Mouse (Mus musculus): Measurements from ENCODE around the gene Taok1.

The Taok1 gene

DNA sequence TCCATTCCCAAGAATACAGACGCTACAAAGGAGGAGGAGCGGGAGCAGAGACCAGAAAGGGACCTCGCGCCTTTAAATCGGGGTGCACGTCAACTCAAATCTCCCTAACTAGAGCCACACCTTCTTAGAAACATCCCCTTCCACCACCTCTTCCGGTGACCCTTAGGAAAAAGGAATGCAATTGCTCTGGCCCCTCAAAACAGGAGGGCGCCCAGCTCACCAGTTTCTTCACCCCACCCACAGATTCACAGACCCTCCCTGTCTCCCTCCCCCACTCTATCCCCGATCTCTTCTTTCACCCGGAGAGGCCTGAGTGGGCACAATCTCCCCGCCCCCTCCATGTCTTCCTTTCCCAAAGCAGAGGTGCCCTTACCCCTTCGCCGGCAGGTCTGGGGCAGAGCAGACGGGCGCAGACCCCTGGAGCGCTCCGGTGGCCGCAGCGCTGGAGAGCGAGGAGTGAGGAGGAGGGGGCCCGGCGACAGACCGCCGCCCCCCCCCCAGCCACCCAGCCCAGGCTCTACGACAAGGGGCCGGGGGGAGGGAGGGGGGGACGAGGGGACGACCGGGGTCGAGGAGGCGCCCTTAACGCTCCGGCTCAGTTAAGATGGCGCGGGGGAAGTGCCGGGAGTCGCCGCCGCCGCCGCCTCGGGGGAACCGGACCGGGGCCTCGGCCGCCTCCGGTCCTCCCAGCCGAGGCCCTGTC lies 629 bp downstream of the Taok1 start:
- TF ChIP-seq GATA4 (IDR thresholded peaks at IDR 0.05; ENCODE audit: insufficient replicate concordance, low read length): peak; percentile 5; the same call in 1 of the 2 replicates

DNA sequence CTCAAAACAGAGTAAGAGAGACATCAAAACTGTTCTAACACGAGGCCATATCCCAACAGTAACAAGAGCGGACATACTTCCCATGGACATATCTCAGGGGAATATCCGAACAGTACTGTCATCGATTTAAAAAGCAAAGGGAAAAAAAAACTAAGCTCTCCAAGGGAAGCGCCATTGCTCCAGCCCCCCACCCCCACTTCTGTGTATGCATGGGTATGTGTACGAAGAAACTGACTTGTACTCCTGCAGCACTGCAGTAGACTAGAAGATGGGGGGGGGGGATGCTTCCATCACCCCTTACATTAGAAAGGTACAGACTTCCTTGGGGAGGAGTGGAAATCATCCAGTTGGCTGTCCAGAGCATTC lies 1.2 kb downstream of the Taok1 start:
- TF ChIP-seq GATA4 (IDR thresholded peaks at IDR 0.05; ENCODE audit: insufficient replicate concordance, low read length): no peak

DNA sequence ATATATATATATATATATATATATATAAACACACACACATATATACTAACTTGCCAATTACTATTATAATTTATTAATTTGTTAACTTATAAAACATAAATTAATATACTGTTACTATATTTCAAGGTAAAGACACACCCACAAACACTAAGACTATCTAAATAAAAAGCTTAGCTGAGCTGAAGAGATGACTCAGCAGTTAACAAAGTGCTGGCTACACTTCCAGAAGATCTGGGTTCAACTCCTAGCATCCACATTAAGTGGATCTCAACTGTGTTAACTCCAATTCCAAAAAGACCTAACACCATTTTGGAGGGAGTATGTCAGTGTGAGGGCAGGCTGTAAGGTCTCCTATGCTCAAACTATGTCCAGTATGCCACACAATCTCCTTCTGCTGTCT lies 10.3 kb downstream of the Taok1 start:
- TF ChIP-seq GATA4 (IDR thresholded peaks at IDR 0.05; ENCODE audit: insufficient replicate concordance, low read length): no peak

DNA sequence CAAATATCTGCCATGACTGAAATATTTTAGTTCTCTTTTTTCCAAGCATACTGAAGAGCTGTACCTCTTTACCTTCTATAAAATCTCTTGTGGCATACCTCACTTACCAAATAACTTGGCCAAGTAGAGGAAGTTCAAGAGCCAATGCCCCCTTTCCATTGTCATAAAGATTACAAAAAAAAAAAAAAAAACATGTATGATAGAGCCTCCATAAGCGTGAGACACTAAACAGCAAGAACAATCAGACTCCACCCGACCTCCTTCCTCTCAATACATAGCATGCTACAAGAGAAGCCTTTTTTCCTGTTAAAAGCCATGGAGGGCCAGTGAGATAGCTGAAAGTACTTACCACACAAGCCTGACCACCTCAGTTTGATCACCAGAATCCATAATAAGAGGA lies 16.2 kb downstream of the Taok1 start:
- TF ChIP-seq GATA4 (IDR thresholded peaks at IDR 0.05; ENCODE audit: insufficient replicate concordance, low read length): no peak

DNA sequence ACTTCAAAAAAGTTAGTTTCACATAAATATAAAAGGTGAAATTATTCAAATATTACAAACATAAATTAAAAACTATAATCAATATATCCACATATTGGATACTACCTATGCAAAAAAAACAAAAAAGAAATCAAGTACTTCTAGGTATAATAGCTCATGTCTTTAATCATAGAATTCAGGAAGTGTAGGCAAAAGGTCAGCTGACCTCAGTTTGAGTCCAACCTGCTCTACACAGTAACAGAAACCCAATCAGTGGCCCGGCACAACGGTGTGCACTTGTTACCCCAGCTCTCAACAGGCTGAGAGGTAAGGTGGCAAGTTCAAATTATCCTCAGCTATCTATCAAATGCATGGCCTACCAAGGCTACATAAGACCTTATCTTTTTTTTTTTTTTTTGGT lies 16.8 kb downstream of the Taok1 start:
- TF ChIP-seq GATA4 (IDR thresholded peaks at IDR 0.05; ENCODE audit: insufficient replicate concordance, low read length): no peak

DNA sequence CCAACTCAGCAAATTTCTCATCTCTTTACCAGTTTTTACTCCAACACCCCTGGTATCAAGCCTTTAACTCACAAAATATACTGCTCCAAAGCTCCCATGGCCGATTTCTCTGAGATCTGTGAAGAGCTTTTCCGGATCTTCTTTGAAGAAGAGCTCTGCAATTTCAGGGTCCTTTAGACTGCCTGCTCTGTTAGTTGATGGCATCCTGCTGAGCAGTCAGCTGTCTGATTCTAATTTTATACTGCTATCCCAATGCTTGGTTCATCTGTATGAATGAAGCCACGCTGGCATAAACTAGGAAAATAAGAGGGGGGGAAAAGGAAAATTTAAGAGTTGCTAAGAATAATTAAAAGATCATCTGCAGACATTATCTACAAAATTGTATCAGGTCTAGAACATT lies 22.4 kb downstream of the Taok1 start:
- no peak for TF ChIP-seq GATA4 (IDR thresholded peaks at IDR 0.05; ENCODE audit: insufficient replicate concordance, low read length)

DNA sequence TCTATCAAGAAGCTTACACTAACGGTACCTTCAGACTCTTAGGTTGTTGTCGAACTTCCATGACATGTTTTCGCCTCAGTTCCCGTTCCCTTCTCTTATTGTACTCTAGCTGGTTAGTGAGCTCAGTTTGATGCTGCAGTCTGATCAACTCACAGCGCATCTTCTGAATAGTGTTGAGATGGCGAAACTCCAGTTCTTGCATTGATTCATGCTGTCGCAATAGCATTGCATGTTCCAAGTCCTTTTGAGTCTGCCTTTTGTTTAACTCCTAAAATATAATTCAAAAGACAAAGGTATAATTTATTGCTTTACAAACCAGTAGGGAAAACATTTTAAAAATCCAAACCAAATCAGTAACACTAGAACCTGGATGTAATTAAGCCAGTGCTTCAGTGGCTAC lies 62.4 kb downstream of the Taok1 start:
- no peak for TF ChIP-seq GATA4 (IDR thresholded peaks at IDR 0.05; ENCODE audit: insufficient replicate concordance, low read length)

DNA sequence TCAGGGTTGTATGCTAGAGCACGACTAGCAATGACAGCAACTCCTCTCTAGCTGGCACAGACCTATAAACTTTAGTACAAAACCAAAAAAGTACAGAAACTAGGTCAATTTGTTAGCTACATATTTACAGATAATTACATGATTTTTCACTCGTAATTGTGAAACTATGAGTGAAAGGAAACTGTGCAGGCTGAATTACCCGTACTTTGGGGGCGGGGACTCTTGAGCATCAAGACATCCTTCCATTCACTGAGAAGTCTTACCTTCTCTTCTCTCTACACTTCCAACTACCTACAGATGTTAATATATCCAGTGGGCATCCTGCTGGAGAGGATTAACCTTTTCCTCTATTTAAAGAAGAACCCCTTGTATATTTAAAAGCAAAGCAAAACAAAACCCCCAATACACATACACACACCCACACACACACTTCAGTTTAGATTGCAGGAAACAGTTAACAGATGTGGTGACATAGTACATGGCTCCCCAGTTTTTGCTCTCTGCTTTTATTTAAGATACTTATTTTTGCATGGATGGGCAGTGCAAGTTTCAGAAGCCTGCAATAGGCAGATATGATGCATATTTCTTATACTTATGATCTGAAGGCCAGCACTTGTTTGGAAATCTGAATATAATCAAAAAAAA lies 75.3 kb downstream of the Taok1 start:
- TF ChIP-seq GATA4 (IDR thresholded peaks at IDR 0.05; ENCODE audit: insufficient replicate concordance, low read length): no peak

DNA sequence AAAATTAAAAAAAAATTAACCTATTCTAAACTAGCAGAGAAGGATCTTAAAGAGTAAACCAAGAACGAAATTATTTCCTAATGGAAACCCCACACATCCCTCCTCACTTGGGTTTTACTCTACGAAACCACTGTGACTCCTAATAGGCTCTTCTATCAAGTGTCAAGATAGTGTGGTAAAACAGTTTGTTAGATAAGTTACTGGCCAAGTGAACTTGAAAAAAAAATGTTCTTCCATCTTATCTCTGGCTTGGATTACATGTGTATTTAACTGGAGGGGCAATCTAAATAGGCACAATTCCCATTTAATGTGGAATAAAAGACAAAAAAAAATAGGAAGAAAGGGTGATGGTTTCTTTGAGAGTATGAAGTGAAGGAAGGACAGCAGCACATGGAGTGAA lies 76.8 kb downstream of the Taok1 start:
- TF ChIP-seq GATA4 (IDR thresholded peaks at IDR 0.05; ENCODE audit: insufficient replicate concordance, low read length): no peak

DNA sequence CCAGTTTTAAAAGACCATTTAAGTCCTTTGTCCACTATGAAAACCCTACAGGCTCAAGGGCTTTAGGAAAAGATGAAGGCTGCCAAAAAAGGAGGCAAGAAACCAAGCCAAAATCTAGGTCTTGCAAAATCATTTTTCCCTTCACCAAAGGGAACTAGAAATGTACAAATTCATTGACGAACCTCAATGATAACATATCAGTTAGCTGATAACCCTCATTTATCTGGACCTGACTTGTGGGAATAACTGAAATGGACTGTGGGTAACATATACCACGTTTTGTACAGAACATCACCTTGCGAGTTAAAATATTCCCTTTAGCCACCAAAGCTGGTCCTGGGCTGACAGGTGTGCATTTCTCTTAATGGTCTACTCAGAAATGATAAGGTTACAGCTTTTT lies 78.0 kb downstream of the Taok1 start:
- TF ChIP-seq GATA4 (IDR thresholded peaks at IDR 0.05; ENCODE audit: insufficient replicate concordance, low read length): no peak

DNA sequence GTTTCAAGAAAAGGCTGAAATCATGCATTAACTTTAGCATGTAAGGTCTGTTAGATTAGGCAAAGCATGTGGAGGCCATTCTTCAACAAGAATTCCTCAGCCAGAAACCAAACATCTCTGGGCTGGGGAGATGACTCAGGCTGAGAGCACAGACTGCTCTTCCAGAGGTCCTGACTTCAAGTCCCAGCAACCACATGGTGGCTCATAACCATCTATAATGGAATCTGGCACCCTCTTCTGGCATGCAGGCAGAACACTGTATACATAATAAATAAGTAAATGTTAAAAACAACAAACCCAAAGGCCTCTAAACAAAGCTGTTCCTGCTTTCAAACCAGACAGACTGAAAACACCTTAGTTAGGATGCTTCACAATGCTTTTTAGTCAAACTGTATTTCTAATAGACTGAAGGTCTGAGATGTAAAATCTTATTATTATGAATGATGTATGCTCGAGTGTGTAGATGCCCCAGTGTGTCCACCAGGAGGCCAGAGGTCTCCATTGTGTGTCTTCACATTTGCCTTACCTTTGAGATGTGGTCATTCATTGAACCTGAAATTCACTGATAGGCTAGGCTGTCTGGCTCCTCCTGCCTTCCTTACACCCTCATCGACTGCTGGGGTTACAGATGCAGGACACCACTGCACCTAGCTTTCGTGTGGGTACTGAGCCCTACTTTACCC lies 81.7 kb downstream of the Taok1 start:
- TF ChIP-seq GATA4 (IDR thresholded peaks at IDR 0.05; ENCODE audit: insufficient replicate concordance, low read length): no peak

DNA sequence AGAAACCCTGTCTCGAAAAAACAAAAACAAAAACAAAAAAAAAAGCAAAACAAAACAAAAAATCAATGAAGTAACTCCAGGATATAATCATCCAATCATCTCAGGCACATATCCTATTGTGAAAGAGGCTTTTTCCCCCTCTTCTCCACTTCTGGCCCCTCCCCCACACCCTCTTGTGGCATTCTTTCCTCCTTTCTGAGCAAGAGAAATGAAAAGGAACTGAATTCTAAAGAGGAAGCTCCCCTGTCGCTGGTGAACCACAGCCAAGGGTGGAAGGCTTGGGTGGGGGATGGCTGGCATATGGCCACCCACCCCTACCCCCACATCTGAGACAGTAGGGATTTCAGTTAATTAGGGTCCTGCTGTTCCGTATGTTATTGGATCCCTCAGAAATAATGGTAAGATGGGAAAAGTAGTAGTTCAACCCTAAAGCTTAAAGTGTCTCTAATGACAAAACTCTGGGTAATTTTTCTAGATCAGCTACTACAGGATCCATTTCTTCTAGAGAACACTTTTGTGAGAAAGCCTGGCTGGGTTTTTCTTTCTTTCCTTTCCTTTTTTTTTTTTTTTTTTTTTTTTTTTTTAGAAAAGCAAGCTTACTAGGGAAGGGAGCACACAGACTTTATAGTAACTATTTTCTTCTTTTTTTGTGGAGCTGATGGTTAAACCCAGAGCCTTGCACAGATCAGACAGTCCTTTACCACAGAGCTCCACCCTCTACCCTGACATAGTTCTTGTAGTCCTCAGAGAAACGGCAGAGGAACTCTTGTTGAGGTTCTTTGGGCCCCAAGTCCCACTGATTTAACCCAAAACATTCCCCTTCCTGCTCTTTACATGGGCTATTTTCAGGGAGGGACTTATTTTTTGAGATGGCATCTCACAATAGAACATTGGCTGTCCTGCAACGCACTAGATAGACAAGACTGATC lies 86.8 kb downstream of the Taok1 start:
- TF ChIP-seq GATA4 (IDR thresholded peaks at IDR 0.05; ENCODE audit: insufficient replicate concordance, low read length): no peak

DNA sequence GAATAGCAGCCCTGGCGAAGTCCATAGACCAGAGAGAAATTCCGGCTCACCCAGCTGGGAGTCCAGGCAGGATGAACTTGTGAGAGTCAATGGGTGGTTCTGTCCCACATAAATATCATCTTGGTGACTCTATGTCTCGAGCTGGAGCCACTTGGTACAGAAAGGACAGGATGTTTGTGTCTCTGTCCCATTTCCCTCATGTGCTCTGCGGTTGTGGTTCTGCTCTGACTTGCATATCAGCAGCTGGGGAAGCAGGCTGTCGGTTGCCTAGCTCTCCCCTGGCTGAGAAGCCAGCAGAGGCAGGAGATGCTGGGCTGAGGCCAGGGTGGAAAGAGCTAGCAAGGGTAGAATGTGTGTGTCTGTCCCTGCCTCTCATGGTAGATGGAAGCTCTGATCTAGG lies 88.6 kb downstream of the Taok1 start, which contains the start of gene Gm10392:
TSS of gene Gm10392 (minus strand) at position 156 of the 400 bp plus-strand sequence.
- TF ChIP-seq GATA4 (IDR thresholded peaks at IDR 0.05; ENCODE audit: insufficient replicate concordance, low read length): no peak

DNA sequence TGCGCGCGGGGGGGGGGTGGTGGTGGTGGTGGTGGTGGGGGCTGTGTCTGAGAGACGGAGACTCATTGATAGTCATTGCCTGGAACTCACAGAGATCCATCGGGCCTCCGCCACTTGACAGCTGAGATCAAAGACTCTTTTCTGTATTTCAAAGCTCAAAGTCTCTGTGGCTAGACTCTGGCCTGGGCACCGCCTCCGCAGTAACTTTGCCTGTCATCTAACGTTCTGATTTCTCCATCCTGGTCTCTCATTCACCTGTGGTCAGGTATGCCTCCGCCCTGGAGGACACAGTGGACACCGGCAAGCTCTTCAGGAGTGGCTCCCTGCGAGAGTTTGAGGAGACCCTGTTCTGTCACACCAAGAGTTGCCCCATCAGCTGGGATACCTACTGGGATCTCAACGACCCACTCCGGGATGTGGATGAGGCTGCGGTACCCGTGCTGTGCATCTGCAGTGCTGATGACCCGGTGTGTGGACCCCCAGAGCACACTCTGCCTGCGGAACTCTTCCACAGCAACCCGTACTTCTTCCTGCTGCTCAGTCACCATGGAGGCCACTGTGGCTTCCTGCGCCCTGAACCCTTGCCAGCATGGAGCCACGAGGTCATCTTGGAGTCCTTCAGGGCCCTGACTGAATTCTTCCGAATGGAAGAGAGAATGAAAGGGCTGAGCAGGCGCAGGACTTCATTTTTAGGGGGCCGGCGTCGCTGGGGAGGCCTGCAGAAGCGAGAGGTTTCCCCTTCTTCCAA lies 89.4 kb downstream of the Taok1 start:
- TF ChIP-seq GATA4 (IDR thresholded peaks at IDR 0.05; ENCODE audit: insufficient replicate concordance, low read length): no peak

Measured in liver, adult (tissue).